Mouse (Mus musculus): ENCODE results near the gene Ubfd1. TPM values are rescaled to one million over a fixed set of nuclear protein-coding genes. Genes with fewer than 3 reads are reported as not detected.
A peak's percentile ranks its signal among the peaks of the same experiment; 100 is the strongest.

The Ubfd1 gene
- total and polyA plus RNA-seq, 3 experiments = 32.9 to 52.2 (median 49.6) TPM

DNA sequence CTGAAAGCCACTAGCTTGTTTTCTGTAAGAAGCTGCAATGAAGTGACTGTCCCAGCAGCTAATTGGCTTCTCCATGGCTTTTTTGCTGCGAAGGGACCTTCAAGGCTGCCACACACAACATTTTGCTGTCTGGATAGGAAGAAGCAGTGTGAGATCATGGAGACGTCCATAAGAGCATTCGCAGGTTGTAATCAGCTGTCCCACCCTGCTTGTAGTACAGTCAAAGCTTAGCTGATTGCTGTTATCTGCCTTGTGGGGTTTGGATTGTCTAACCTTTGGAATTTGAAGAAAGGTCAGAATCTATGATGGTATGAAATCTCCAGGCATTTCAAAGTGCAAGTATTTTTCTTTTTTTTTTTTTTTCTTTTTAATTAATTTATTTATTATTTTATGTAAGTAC, 7.4 kb downstream of the Ubfd1 start:
- TF ChIP-seq GATA1 (IDR thresholded peaks at IDR 0.05; ENCODE audit: borderline replicate concordance, low read length) = no peak
- TF ChIP-seq CTCF (IDR thresholded peaks at IDR 0.05; ENCODE audit: low read depth, low read length) = no peak
- TF ChIP-seq POLR2AphosphoS5 (IDR thresholded peaks at IDR 0.05; ENCODE audit: insufficient replicate concordance, low read depth, low read length) = no peak
- no peak for TF ChIP-seq TAL1 (conservative IDR thresholded peaks at IDR 0.05; ENCODE audit: low read depth, low read length)
- no peak for TF ChIP-seq GATA2 (IDR thresholded peaks at IDR 0.05; ENCODE audit: borderline replicate concordance, low read depth, low read length)
- H3K27me3 ChIP-seq (ENCODE audit: insufficient read depth, low read length) = no peaks in the 10 kb centered on the region
- H3K4me1 ChIP-seq (ENCODE audit: insufficient read depth, low read depth, low read length) = peaks cover 5% of the 10 kb centered on the region
- DNase-seq (ENCODE audit: low spot score) = no peak
- peaks cover 94% of the 10 kb centered on the region for H3K36me3 ChIP-seq (replicated peaks)
- no peak overlapping the region for H3K4me3 ChIP-seq (ENCODE audit: low read depth, low read length)
- no peaks in the 10 kb centered on the region for H3K9me3 ChIP-seq (replicated peaks)
- ATAC-seq (ENCODE audit: extremely low read depth, insufficient number of reproducible peaks, low FRiP score, poor library complexity, severe bottlenecking) = no peak

- no peaks in the 10 kb centered on the region for H3K9me3 ChIP-seq (replicated peaks)
- TF ChIP-seq CTCF (IDR thresholded peaks at IDR 0.05; ENCODE audit: low read depth, low read length) (no peak), POLR2AphosphoS5 (IDR thresholded peaks at IDR 0.05; ENCODE audit: insufficient replicate concordance, low read depth, low read length) (no peak), GATA1 (IDR thresholded peaks at IDR 0.05; ENCODE audit: borderline replicate concordance, low read length) (no peak)
- peaks cover 90% of the 10 kb centered on the region for H3K36me3 ChIP-seq (replicated peaks)
- ATAC-seq (ENCODE audit: extremely low read depth, insufficient number of reproducible peaks, low FRiP score, poor library complexity, severe bottlenecking) (no peak), DNase-seq (ENCODE audit: low spot score) (no peak)
- H3K4me1 ChIP-seq (ENCODE audit: insufficient read depth, low read depth, low read length) = peaks cover 2% of the 10 kb centered on the region; the same call in 1 of the 2 replicates
- no peaks in the 10 kb centered on the region for H3K27me3 ChIP-seq (ENCODE audit: insufficient read depth, low read length)
- H3K4me3 ChIP-seq (ENCODE audit: low read depth, low read length) = no peak overlapping the region
These were observed 13.0 kb downstream of the Ubfd1 start for GRCm38 (mm10) chr7:122079798-122080554.

DNA sequence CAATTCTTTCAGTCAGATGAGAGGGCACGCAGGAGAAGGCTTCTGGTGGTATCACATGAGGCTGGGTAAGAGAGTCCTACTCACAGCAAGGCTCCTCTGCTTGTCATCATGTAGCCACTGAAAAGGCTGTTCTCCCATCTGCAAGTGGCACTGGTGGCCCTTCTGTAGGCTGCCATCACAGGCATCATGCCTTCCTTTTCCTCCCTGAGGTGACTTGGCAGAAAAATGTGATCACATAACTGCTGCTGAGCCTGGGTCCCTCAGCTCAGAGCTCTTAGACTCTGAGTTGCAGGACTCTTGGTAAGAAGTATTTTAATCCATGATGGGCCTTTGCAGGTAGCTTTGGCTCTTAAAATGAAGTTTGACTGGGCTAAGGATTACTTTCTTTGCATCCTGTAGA, 14.1 kb downstream of the Ubfd1 start:
- ATAC-seq (ENCODE audit: extremely low read depth, insufficient number of reproducible peaks, low FRiP score, poor library complexity, severe bottlenecking) (no peak), DNase-seq (ENCODE audit: low spot score) (no peak)
- Histone ChIP-seq H3K27me3 (ENCODE audit: insufficient read depth, low read length) (no peaks in the 10 kb centered on the region), H3K9me3 (replicated peaks) (no peaks in the 10 kb centered on the region), H3K4me3 (ENCODE audit: low read depth, low read length) (no peak overlapping the region), H3K4me1 (ENCODE audit: insufficient read depth, low read depth, low read length) (peaks cover 2% of the 10 kb centered on the region; the same call in 1 of the 2 replicates), H3K36me3 (replicated peaks) (peaks cover 90% of the 10 kb centered on the region)
- TF ChIP-seq POLR2AphosphoS5 (IDR thresholded peaks at IDR 0.05; ENCODE audit: insufficient replicate concordance, low read depth, low read length) (no peak), TAL1 (conservative IDR thresholded peaks at IDR 0.05; ENCODE audit: low read depth, low read length) (no peak), GATA2 (IDR thresholded peaks at IDR 0.05; ENCODE audit: borderline replicate concordance, low read depth, low read length) (no peak), GATA1 (IDR thresholded peaks at IDR 0.05; ENCODE audit: borderline replicate concordance, low read length) (no peak), CTCF (IDR thresholded peaks at IDR 0.05; ENCODE audit: low read depth, low read length) (no peak)

DNA sequence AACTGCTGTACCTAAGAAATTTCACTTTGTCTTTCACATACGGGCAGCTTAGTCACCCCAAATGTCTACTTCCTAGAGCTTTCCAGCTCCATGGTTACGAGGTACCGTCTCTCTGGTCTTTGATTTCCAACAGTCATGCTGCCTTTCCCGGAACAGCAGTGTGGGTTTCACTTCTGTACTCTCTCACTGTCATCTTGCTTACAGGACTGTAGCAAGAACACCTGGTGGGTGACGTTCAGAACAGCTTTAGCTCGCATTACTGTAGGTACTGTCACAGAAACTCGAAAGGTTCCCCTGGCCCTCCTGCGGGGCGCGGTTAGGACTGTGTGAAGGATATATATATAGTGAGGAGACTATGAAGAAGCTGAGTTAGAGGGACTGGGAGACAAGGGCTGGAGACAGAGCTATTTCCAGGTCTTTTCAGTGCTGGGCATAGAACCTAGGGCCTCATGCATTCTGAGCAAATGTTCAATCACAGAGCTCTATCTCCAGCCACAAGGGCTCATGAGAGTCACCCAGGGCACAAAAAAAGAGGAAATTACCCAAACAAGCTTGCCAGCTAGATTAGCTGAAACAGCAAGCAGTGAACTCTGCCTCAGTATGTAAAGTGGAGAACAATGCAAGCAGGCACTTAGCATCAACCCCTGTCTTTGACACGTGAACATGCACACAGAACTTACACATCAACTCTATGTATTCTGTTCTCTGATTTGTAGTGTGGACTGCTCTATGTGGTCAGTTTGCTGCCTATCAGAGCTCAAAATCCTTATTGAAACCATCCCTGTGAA, 20.4 kb downstream of the Ubfd1 start:
- peak; percentile 15; the same call in 1 of the 2 replicates for ATAC-seq (ENCODE audit: extremely low read depth, insufficient number of reproducible peaks, low FRiP score, poor library complexity, severe bottlenecking)
- peaks cover 8% of the 10 kb centered on the region; the same call in 1 of the 2 replicates for H3K4me1 ChIP-seq (ENCODE audit: insufficient read depth, low read depth, low read length)
- DNase-seq (ENCODE audit: low spot score) = no peak
- no peaks in the 10 kb centered on the region for H3K27me3 ChIP-seq (ENCODE audit: insufficient read depth, low read length)
- no peak overlapping the region for H3K4me3 ChIP-seq (ENCODE audit: low read depth, low read length)
- H3K36me3 ChIP-seq (replicated peaks) = peaks cover 89% of the 10 kb centered on the region
- no peaks in the 10 kb centered on the region for H3K9me3 ChIP-seq (replicated peaks)
- no peak for TF ChIP-seq POLR2AphosphoS5 (IDR thresholded peaks at IDR 0.05; ENCODE audit: insufficient replicate concordance, low read depth, low read length)
- TF ChIP-seq TAL1 (conservative IDR thresholded peaks at IDR 0.05; ENCODE audit: low read depth, low read length) = no peak
- TF ChIP-seq GATA1 (IDR thresholded peaks at IDR 0.05; ENCODE audit: borderline replicate concordance, low read length) = no peak
- TF ChIP-seq CTCF (IDR thresholded peaks at IDR 0.05; ENCODE audit: low read depth, low read length) = no peak
- TF ChIP-seq GATA2 (IDR thresholded peaks at IDR 0.05; ENCODE audit: borderline replicate concordance, low read depth, low read length) = no peak

- Histone ChIP-seq H3K4me1 (ENCODE audit: insufficient read depth, low read depth, low read length) (peaks cover 45% of the 10 kb centered on the region), H3K36me3 (replicated peaks) (peaks cover 89% of the 10 kb centered on the region), H3K9me3 (replicated peaks) (no peaks in the 10 kb centered on the region), H3K27me3 (ENCODE audit: insufficient read depth, low read length) (no peaks in the 10 kb centered on the region), H3K4me3 (ENCODE audit: low read depth, low read length) (no peak overlapping the region)
- ATAC-seq (ENCODE audit: extremely low read depth, insufficient number of reproducible peaks, low FRiP score, poor library complexity, severe bottlenecking) (no peak), DNase-seq (ENCODE audit: low spot score) (no peak)
- TF ChIP-seq TAL1 (conservative IDR thresholded peaks at IDR 0.05; ENCODE audit: low read depth, low read length) (no peak), GATA1 (IDR thresholded peaks at IDR 0.05; ENCODE audit: borderline replicate concordance, low read length) (no peak), POLR2AphosphoS5 (IDR thresholded peaks at IDR 0.05; ENCODE audit: insufficient replicate concordance, low read depth, low read length) (no peak), GATA2 (IDR thresholded peaks at IDR 0.05; ENCODE audit: borderline replicate concordance, low read depth, low read length) (no peak), CTCF (IDR thresholded peaks at IDR 0.05; ENCODE audit: low read depth, low read length) (no peak)
These were observed 27.8 kb downstream of the Ubfd1 start for GRCm38 (mm10) chr7:122094564-122095330.
